Mouse (Mus musculus) heart, embryonic 12.5 days (tissue): ENCODE data around the gene Brat1. TPM values are rescaled to one million over a fixed set of nuclear protein-coding genes. Genes with fewer than 3 reads are reported as not detected.
A peak's percentile ranks its signal among the peaks of the same experiment; 100 is the strongest.

Experiments
- ATAC-seq: fragments of 200-750 bp; cut with Nextera tagmentation; 2 replicates; pipeline ENCODE4 v1.8.0; 2017; ENCODE audit warnings: moderate TSS enrichment, moderate library complexity; ENCODE audit not compliant: insufficient number of reproducible peaks, low FRiP score
- H3K27ac ChIP-seq: fragments of 300-500 bp; sonication (generic); 2 replicates; pipeline ENCODE4 v1.5.1; 2016; ENCODE audit warnings: mild to moderate bottlenecking, moderate library complexity; ENCODE audit not compliant: poor library complexity, severe bottlenecking
- H3K27me3 ChIP-seq: fragments of 300-500 bp; sonication (generic); replicated peaks from 2 replicates; pipeline ENCODE4 v1.6.1; 2016; ENCODE audit warnings: mild to moderate bottlenecking, moderate library complexity
- H3K36me3 ChIP-seq: fragments of 300-500 bp; sonication (generic); 2 replicates; pipeline ENCODE4 v1.6.1; 2016; ENCODE audit warnings: mild to moderate bottlenecking, moderate library complexity
- H3K4me1 ChIP-seq: fragments of 300-500 bp; sonication (generic); replicated peaks from 2 replicates; pipeline ENCODE4 v1.6.1; 2016; ENCODE audit warnings: mild to moderate bottlenecking
- H3K4me2 ChIP-seq: fragments of 300-500 bp; sonication (generic); 2 replicates; pipeline ENCODE4 v1.6.1; 2016; ENCODE audit warnings: mild to moderate bottlenecking, moderate library complexity
- H3K4me3 ChIP-seq: fragments of 300-500 bp; sonication (generic); 2 replicates; pipeline ENCODE4 v1.5.1; 2016; ENCODE audit warnings: mild to moderate bottlenecking
- H3K9ac ChIP-seq: fragments of 300-500 bp; sonication (generic); 2 replicates; pipeline ENCODE4 v1.6.1; 2016; ENCODE audit warnings: mild to moderate bottlenecking, moderate library complexity
- H3K9me3 ChIP-seq: fragments of 300-500 bp; sonication (generic); replicated peaks from 2 replicates; pipeline ENCODE4 v1.6.1; 2016; ENCODE audit warnings: mild to moderate bottlenecking, moderate library complexity
- WGBS: fragments of 180-500 bp; shearing (Covaris S2); methylation state at CpG from one replicate; pipeline ENCODE4 v1.1.7; 2016; 5-methylcytosine and 5-hydroxymethylcytosine counted together
- polyA plus RNA-seq: library from polyadenylated mRNA; unstranded; fragments of >200 nt; fragmentation: Nextera tagmentation; extraction: Ambion mirVana; gene quantifications from 2 replicates; pipeline ENCODE4 v1.2.1, GENCODE M21; 2016

Brat1 gene
- polyA plus RNA-seq, 1 experiment from 2014 or later = 15.5 TPM

GRCm38 (mm10) chr5:140749062-140749875 lies 44.5 kb downstream of the Brat1 start:
- Histone ChIP-seq H3K27ac (no peak overlapping the region), H3K27me3 (no peaks in the 10 kb centered on the region), H3K9me3 (peaks cover 9% of the 10 kb centered on the region), H3K4me1 (0 out of 2 replicates have a peak, but pooled peaks cover 4% of the 10 kb centered on the region), H3K9ac (peak overlapping the region; percentile 20), H3K4me2 (peak overlapping the region; percentile 54), H3K36me3 (no peaks in the 10 kb centered on the region), H3K4me3 (peak overlapping the region; percentile 10)
- 12% methylated on average over 12 of the region's 12 CpGs for WGBS
- peak; percentile 71 for ATAC-seq

DNA sequence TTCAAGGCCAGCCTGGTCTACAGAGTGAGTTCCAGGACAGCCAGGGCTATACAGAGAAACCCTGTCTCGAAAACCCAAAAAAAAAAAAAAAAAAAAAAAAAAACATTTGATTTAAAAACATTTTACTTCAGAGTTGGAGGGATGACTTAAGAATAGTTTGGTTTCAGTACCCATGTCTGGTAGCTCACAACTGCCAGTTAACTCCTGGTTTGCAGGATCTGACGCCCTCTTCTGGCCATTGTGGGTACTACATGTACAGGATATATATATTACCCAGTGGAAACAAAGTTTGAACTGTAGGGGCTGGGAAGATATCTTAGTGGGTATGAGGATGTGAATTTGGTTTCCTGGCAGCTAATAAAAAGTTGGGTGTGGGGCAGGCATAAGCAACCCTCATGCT lies 46.1 kb downstream of the Brat1 start:
- Histone ChIP-seq H3K4me3 (no peak overlapping the region), H3K9me3 (peaks cover 12% of the 10 kb centered on the region), H3K36me3 (no peaks in the 10 kb centered on the region), H3K27ac (no peak overlapping the region), H3K27me3 (no peaks in the 10 kb centered on the region), H3K9ac (no peak overlapping the region), H3K4me1 (peaks cover 8% of the 10 kb centered on the region), H3K4me2 (no peak overlapping the region)
- 3% methylated on average over 1 of the region's 2 CpGs for WGBS
- ATAC-seq = no peak

GRCm38 (mm10) chr5:140752041-140752440 lies 47.2 kb downstream of the Brat1 start:
- no peak overlapping the region for H3K4me2 ChIP-seq
- H3K9ac ChIP-seq = no peak overlapping the region
- H3K4me1 ChIP-seq = peaks cover 19% of the 10 kb centered on the region
- H3K27ac ChIP-seq = no peak overlapping the region
- H3K27me3 ChIP-seq = no peaks in the 10 kb centered on the region
- WGBS = 85% methylated on average over 15 of the region's 15 CpGs
- no peak for ATAC-seq
- H3K4me3 ChIP-seq = no peak overlapping the region
- 0 out of 2 replicates have a peak, but pooled peaks cover under 1% of the 10 kb centered on the region for H3K36me3 ChIP-seq
- peaks cover 12% of the 10 kb centered on the region for H3K9me3 ChIP-seq

- H3K9me3 ChIP-seq = peaks cover 12% of the 10 kb centered on the region
- no peaks in the 10 kb centered on the region for H3K27me3 ChIP-seq
- H3K9ac ChIP-seq = no peak overlapping the region
- no peak overlapping the region for H3K4me2 ChIP-seq
- H3K4me1 ChIP-seq = peaks cover 20% of the 10 kb centered on the region
- no peak overlapping the region for H3K27ac ChIP-seq
- no peak for ATAC-seq
- H3K4me3 ChIP-seq = no peak overlapping the region
- WGBS = 94% methylated on average over 3 of the region's 3 CpGs
- peaks cover 6% of the 10 kb centered on the region; the same call in 1 of the 2 replicates for H3K36me3 ChIP-seq
Observed at GRCm38 (mm10) chr5:140752639-140753038, 47.8 kb downstream of the Brat1 start.

GRCm38 (mm10) chr5:140753223-140753622 lies 48.4 kb downstream of the Brat1 start:
- Histone ChIP-seq H3K9me3 (peaks cover 12% of the 10 kb centered on the region), H3K27ac (no peak overlapping the region), H3K4me1 (peaks cover 20% of the 10 kb centered on the region), H3K9ac (no peak overlapping the region), H3K4me2 (no peak overlapping the region), H3K4me3 (no peak overlapping the region), H3K36me3 (peaks cover 6% of the 10 kb centered on the region; the same call in 1 of the 2 replicates), H3K27me3 (no peaks in the 10 kb centered on the region)
- no peak for ATAC-seq
- 78% methylated on average over 5 of the region's 5 CpGs for WGBS

- Histone ChIP-seq H3K27ac (no peak overlapping the region), H3K27me3 (no peaks in the 10 kb centered on the region), H3K4me2 (no peak overlapping the region), H3K9ac (no peak overlapping the region), H3K36me3 (peaks cover 46% of the 10 kb centered on the region), H3K4me1 (peaks cover 16% of the 10 kb centered on the region), H3K9me3 (0 out of 2 replicates have a peak, but pooled peaks cover 3% of the 10 kb centered on the region), H3K4me3 (no peak overlapping the region)
- ATAC-seq = no peak
- WGBS = 82% methylated on average over 8 of the region's 8 CpGs
Observed at GRCm38 (mm10) chr5:140758864-140759263, 54.1 kb downstream of the Brat1 start.

DNA sequence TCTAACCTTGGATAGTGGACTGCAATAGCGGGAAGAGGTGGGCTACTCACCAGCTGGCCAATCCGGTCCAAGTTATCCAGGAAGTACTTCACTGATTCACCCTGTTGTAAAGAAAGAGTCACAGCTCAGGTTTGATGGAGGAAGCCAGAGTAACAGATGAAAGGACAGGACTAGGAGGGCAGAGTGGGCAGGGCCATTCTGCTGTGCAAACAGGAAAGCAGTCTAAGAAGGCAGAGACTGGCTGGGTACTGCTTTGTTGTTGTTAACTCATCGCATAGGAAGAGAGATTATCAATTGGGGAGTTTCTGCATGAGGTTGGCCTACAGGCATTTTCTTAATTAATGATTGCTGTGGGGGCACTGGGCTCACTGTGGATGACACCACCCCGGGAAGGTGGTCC lies 57.7 kb downstream of the Brat1 start:
- no peak for ATAC-seq
- Histone ChIP-seq H3K9ac (no peak overlapping the region), H3K4me2 (no peak overlapping the region), H3K27ac (no peak overlapping the region), H3K36me3 (peaks cover 41% of the 10 kb centered on the region), H3K4me3 (no peak overlapping the region), H3K4me1 (peaks cover 31% of the 10 kb centered on the region), H3K9me3 (no peaks in the 10 kb centered on the region), H3K27me3 (no peaks in the 10 kb centered on the region)
- 81% methylated on average over 4 of the region's 4 CpGs for WGBS

DNA sequence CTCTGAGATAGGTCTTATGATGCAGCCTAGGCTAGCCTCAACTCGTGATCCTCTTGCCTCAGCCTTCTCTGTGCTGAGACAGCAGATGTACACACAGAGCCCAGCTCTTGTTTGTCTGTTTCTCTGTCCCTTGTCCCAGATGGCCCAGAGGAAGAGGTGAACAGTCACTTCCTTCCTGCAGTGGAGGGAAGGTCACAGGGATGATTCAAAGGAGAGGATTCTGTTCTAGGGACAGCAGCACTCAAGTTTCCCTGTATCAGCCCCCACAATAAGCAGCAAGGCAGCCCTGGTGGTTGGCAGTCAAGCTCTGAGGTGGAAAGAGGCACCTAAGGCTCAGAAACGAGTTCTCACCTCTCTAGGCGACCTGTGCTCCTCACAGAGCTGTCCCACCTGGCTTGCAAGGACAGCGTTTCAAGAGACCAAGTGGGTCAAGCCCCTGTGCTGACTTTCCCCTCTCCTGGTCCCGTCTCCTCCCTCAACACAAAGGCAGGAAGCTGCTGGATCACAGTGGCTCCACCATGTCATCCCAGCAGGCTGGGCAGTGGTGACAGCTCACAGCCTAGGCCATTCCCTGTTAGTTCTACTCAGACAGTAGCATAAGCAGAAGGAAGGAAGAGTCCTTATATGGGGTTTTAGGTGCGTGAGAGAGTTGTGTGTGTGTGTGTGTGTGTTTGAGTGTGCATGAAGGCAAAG lies 60.3 kb downstream of the Brat1 start:
- Histone ChIP-seq H3K27ac (peak overlapping the region; percentile 77), H3K4me3 (no peak overlapping the region), H3K4me1 (peaks cover 53% of the 10 kb centered on the region), H3K9me3 (no peaks in the 10 kb centered on the region), H3K9ac (0 out of 2 replicates have a peak overlapping the region, but pooled peaks have one; percentile 19), H3K27me3 (no peaks in the 10 kb centered on the region), H3K4me2 (no peak overlapping the region), H3K36me3 (peaks cover 23% of the 10 kb centered on the region)
- 47% methylated on average over 6 of the region's 6 CpGs for WGBS
- ATAC-seq = no peak

DNA sequence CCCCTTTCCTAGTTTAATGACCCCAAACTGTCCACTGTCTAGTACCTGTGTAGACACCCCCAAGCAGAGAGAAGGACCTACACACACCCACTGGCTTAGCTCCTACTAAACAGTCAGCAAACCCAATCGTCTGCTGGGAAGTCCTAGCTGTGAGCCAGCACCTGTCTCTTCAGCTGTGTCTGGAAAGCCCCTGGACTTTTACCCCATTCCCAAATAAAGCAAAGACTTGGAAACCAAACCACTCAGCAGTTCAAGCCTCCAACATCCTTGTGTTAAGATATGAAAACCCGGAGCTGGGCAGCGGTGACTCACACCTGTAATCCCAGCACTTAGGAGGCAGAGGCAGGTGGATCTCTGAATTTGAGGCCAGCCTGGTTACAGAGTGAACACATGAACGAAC lies 61.8 kb downstream of the Brat1 start:
- Histone ChIP-seq H3K4me2 (no peak overlapping the region), H3K9me3 (no peaks in the 10 kb centered on the region), H3K4me1 (peaks cover 55% of the 10 kb centered on the region), H3K9ac (no peak overlapping the region), H3K27ac (peak overlapping the region; percentile 99), H3K27me3 (no peaks in the 10 kb centered on the region), H3K4me3 (no peak overlapping the region), H3K36me3 (peaks cover 11% of the 10 kb centered on the region)
- ATAC-seq = no peak
- WGBS = 86% methylated on average over 4 of the region's 4 CpGs

DNA sequence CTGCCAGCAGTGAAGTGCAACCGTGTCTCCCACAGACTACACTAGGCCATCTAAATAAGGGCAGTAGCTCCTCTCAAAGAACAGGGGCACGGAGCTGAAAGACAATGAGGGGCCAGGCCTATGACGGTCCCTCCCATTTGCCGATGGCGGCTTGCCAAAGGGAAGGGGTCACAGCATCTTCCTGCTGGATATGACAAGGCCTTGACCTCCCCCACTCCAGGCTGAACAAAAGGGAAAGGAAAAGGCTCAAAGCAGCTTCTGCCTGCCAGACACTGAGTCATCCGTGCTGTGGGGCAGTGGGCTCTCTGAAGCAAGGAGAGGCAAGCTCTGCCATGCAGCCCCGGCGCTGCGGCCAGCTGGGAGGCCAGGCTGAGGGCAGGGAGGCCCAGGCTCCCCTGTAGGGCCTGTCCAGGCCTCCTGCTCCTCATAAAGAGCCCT lies 62.9 kb downstream of the Brat1 start:
- Histone ChIP-seq H3K9ac (peak overlapping the region; percentile 71), H3K4me2 (peak overlapping the region; percentile 54), H3K36me3 (no peaks in the 10 kb centered on the region; the same call in 1 of the 2 replicates), H3K4me3 (no peak overlapping the region), H3K9me3 (no peaks in the 10 kb centered on the region), H3K27ac (peak overlapping the region; percentile 99), H3K4me1 (peaks cover 66% of the 10 kb centered on the region), H3K27me3 (no peaks in the 10 kb centered on the region)
- 8% methylated on average over 9 of the region's 9 CpGs for WGBS
- ATAC-seq = peak; percentile 85

- Histone ChIP-seq H3K27ac (peak overlapping the region; percentile 99), H3K36me3 (no peaks in the 10 kb centered on the region; the same call in 1 of the 2 replicates), H3K4me3 (no peak overlapping the region), H3K4me2 (peak overlapping the region; percentile 54), H3K27me3 (no peaks in the 10 kb centered on the region), H3K4me1 (peaks cover 71% of the 10 kb centered on the region), H3K9me3 (no peaks in the 10 kb centered on the region), H3K9ac (peak overlapping the region; percentile 71; the same call in 1 of the 2 replicates)
- no peak for ATAC-seq
- 48% methylated on average over 5 of the region's 5 CpGs for WGBS
Observed at GRCm38 (mm10) chr5:140768333-140768732, 63.5 kb downstream of the Brat1 start.
